Mouse (Mus musculus): Measurements from ENCODE around the gene Galk1. TPM values are rescaled to one million over a fixed set of nuclear protein-coding genes. Genes with fewer than 3 reads are reported as not detected.

Gene Galk1
- total RNA-seq, 2 experiments from 2014 or later = 5.0 to 10.4 TPM

DNA sequence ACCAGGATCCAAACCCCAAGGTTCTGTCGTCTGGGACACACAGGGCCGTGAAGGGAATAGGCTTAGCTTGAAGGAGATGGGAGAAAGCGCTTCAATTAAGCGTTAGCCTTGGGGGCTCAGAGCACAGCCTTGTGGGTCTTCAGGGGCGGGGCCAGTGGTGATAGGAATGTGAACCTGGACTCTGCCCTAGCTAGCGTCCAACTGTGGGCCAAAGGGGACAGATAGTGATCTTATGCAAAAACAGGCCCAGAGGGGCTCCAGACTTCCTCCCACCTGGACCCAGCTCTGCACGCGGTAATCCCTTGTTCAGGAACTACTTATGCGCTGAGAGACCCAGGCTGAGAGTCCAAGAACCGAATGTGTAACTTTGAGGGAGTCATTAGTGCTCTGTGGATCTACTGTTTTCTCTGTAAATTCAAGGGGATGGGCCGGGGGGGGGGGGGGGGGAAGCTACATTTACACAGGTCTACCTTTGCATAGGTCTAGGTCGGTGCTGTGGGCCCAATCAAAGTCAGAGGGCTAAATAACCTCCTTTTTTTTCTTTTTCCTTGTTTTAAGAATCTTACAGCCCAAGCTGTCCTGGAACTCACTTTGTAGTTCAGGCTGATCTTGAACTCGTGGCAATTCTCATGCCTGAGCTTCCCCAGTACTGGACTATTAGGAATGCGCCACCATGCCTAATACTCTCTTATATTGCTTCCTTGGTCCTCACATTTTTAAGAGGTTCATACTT, 824 bp downstream of the Galk1 start:
- ATAC-seq (ENCODE audit: poor library complexity, severe bottlenecking) = no peak

DNA sequence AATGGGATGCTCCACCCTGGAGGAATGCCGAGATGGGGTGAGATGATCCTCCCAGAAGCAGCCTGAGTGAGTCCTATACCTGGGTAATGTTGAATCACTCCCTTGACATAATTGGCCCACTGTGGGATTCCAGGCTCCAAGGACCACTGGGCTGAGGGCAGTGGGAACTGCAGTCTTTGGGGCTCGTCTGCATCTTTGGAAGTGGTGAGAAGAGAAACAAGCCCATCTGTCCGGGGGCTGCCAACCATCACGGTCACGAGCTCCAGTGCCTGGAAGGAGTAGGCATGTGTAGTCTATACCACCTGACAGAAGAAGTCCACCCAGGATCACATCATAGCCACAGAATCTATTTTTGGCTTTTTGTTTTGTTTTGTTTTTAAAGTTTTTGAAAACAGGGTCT, 1.6 kb downstream of the Galk1 start:
- no peak for ATAC-seq (ENCODE audit: poor library complexity, severe bottlenecking)

DNA sequence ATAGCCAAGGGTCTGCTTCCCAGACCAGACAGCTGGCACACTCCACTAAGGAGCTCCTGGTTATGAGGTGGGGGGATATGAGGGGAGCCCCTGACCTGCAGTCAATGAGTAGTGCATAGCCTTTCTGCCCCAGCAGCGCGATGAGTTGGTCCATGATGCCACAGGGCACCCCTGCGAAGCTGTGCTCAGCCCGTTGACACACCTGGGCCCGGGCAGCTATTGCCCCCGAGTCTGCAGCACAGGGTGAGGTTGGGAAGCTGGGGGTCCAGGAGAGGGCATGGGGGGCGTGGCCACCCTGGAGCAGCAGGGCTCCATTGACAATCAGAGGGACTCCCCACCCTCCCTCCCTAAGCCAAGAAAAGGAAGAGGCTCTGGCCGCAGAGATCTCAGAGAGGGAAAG, 2.4 kb downstream of the Galk1 start:
- no peak for ATAC-seq (ENCODE audit: poor library complexity, severe bottlenecking)

DNA sequence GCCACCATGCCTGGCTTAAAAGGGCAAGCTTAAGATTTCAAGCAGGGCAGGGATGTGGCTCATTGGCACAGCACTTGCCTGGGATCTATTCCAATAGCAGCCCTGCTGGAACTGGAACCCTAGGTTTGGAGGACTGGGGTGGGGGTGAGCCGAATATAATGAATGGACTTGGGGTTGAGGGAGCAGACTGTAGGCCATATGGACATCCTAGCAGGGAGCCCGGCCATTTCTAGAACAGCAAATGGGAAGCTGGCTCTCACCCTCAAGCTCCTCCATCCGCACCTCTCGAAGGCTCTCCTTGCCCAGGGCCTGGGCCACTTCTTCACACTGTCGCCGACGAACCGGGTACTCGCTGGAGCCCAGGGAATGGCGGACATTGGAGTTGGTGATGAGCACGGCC, 2.9 kb downstream of the Galk1 start:
- no peak for ATAC-seq (ENCODE audit: poor library complexity, severe bottlenecking)

DNA sequence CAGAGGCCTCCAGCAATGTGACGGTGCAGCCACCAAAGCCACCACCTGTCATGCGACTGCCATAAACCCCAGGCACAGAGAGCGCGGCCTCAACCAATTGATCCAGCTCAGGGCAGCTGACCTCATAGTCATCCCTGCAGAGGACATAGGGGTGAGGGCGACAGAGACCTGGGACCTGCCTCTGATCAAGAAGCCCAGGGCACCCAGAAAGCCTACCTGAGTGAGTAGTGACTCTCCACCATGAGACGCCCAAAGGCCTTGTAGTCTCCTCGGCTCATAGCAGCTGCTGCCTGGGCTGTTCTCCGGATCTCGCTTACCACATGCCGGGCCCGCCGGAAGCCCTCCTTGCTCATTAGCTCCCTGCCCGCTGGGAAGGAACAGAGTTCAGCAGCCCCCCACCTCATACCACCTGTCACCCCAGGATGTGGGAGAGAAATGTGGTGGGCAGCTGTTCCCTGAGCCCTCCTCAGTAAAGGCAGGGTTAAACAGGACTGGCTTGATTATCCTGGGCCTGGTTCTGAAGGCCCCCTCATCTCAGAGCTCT, 3.6 kb downstream of the Galk1 start:
- no peak for ATAC-seq (ENCODE audit: poor library complexity, severe bottlenecking)

DNA sequence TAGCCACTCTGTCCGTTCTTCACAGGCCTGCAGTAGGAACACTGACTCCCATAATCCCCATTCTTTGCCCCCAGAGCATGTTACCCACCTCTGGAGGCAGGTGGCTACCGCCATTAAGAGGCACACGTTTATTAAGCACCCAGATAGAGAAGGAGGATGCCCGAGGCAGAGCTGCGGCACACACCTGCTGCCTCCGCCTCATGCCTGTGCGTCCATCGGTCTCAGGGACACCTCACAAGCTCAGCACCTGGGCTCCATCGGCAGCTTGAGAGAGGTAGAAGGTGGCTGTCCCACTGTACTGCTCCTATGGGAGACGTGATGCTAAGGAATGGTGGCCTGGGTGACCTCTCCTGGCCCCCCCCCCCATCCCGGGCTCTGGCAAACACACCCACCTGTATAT, 4.1 kb downstream of the Galk1 start:
- no peak for ATAC-seq (ENCODE audit: poor library complexity, severe bottlenecking)

DNA sequence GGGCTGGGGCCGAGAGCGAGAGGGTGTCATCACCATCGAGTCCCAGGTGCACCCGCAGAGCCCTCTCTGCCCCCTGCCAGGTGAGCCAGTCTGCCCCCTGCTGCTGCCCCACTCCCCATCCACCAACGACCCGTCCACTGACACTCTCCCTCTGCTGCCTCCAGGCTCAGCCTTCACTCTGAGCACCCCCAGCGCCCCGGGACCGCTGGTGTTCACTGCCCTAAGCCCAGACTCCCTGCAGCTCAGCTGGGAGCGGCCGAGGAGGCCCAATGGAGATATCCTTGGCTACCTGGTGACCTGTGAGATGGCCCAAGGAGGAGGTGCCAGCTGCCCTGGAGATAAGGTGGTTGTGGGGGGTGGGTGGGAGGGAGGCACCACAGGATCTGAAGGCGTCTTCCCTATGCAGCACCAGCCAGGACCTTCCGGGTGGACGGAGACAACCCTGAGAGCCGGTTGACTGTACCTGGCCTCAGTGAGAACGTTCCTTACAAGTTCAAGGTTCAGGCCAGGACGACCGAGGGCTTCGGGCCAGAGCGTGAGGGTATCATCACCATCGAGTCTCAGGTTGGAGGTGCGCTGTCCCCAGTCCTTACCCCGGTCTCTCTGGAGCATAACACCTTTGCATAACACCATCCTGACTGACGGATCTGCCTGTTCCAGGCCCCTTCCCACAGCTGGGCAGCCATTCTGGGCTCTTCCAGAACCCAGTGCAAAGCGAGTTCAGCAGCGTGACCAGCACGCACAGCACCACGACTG, 5.2 kb downstream of the Galk1 start:
- no peak for ATAC-seq (ENCODE audit: poor library complexity, severe bottlenecking)

DNA sequence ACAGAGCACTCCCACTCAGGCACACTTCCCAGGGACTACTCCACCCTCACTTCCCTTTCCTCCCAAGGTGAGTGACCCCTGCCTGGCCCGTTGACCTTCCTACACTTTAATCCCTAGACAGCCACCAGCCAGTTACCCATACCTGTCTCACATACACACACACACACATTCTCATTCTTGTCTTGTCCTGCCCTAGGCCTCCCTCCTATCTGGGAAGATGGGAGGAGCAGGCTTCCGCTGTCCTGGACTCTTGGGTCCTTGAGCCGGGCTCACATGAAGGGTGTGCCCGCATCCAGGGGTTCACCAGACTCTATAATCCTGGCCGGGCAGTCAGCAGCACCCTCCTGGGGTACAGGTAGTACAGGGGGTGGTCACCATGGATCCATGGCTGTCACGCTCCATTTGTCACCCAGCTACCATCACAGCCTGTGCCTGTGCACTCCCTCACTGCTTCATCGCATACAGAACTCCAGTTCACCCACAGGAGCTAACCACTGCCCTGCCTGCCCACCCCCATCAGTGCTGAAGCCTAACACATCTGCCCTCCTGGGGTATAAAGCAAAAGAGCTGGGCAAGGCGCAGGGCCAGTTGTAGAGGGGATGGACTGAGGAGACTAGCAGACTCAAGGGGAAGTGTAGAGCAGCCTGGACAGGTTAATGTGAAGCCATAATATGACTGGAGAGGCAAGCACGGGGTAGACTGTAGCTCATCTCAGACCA, 6.7 kb downstream of the Galk1 start:
- ATAC-seq (ENCODE audit: poor library complexity, severe bottlenecking) = 0 out of 2 replicates have a peak, but pooled peaks have one; percentile 9

DNA sequence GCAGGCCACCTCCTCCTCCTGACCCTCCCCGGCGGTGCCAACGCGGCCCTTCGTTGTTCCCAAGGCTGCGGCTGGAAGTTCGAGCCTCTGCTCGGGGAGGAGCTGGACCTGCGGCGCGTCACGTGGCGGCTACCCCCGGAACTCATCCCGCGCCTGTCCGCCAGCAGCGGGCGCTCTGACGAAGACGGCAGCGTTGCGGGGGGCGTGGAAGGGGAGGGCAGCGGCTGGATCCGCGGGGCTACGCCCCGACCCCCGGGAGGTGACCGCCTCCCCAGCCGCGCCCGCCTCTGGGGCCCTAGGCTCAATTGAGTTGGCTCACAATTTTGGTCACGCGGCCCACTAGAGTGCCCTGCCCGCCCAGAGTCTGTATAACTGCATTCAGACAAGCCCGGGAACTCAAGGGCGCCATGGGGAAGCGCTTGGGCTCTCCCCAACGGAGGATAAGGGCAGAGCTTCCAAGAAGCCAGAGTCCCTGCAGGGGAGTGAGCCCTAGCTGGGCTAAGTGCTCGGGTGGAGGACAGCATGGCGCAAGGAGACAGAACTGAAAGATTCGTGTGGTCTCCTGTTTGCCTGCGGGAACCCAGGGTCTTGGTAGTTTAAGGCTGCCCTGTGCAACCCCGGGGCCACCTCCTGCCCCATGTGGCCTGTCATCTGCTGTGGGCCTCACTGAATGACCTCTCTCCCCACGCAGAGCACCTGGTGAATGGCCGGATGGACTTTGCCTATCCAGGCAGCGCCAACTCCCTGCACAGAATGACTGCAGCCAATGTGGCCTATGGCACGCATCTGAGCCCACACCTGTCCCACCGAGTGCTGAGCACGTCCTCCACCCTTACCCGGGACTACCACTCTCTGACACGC, 7.4 kb downstream of the Galk1 start:
- peak; percentile 88 for ATAC-seq (ENCODE audit: poor library complexity, severe bottlenecking)

DNA sequence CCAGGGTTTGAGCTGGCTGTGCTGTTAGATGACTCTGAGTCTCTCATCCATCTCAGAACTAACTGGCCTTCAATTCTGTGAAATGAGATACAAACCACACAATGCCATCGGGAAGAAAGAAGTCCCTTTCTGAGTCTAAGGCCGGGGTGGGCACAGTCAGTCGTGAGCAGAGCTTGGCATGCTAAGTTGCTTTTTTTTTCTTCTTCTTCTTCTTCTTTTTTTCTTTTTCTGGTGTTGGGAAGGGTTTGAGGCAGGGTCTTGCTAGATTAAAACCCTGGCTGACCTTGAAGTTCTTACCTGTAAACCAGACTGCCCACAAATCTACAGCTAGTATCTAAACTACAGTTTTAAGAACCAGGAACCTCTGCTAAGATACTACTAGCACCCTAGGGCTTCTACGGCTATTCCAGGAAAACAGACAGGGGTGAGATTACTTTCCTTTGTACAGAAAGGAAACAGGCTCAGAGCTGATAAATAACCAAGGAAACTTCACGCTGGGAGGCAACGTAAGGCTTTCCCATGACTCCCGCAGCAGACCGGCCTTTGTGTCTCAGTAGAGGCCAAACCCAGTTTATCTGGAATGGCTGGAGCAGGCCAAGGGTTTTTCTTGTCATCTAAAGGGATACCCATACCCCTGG, 8.2 kb downstream of the Galk1 start:
- ATAC-seq (ENCODE audit: poor library complexity, severe bottlenecking) = no peak

DNA sequence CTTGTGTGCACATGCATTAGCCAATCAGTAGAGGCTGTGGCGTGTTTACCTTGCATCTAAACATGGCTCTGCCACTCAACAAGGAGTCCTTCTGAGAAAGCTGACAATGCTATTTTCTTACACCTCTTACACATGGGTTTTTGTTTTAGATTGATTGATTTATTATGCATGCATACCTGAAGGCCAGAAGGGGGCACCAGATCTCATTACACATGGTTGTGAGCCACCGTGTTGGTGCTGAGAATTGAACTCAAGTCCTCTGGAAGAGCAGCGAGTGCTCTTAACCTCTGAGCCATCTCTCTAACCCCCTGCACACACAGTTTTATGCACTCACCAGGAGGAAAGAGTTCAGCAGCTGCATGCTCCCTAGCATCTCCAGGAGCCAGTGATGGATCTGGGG, 9.6 kb downstream of the Galk1 start:
- ATAC-seq (ENCODE audit: poor library complexity, severe bottlenecking) = no peak

DNA sequence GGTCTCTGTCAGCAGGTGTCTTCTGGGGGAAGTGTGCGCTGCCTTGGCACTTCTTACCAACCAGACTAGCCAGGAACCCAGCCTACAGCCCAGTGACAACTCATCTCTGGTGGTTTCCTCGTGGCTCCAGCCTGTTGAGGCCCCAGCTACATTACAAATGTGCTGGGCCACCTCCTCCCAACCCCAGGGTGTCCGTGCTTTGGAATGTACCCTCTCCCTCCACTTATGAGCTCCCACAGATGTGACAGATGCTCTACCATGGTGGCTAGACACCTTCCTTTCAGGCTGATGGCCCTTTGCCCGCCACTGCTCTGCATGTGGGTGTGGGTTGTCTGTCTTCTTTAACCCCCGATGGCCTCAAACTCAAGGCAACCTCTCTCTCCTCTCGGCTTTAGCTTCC, 10.8 kb downstream of the Galk1 start:
- ATAC-seq (ENCODE audit: poor library complexity, severe bottlenecking) = no peak

DNA sequence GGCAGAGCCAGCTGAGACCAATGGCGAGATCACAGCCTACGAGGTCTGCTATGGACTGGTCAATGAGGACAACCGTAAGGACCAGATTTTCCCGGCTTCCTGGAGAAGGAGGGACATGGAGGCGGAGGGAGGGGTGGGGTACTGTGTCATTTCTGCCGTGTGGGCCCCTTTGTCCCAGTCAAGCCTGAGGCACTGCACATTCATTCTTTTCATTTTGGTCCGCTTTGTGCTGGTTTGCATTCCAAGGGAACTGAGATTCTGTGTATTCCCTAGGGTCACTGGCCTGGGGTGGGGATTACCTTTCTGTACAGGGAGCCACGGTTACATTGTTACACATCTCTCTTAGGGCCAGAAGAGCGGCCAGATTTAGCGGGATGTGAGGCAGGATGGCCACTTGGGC, 11.9 kb downstream of the Galk1 start:
- no peak for ATAC-seq (ENCODE audit: poor library complexity, severe bottlenecking)

DNA sequence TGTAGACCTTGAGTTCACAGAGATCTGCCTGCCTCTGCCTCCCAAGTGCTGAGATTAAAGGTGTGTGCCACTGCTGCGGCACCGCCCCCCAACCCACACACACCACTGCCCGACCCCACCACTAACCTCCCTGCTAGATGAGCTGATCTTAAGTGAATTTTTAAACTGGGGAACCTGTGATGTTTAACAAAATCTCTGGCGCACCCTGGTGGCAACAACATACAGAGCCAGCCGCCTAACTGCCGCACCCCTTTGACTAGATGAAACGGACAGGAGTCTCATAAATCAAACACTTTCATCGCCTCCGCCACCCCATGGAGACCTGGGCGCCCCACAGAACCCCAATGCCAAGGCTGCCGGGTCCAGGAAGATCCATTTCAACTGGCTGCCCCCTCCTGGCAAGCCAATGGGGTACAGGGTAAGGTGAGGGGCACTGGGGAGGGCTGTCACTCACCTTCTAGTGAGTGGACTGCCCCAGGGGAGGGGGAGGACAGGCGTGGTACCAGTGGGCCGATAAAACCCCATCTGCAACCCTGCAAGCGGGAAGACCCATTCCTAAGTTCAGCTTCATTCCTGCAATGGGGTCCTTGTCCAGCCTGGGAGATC, 12.9 kb downstream of the Galk1 start:
- ATAC-seq (ENCODE audit: poor library complexity, severe bottlenecking) = peak; percentile 82

DNA sequence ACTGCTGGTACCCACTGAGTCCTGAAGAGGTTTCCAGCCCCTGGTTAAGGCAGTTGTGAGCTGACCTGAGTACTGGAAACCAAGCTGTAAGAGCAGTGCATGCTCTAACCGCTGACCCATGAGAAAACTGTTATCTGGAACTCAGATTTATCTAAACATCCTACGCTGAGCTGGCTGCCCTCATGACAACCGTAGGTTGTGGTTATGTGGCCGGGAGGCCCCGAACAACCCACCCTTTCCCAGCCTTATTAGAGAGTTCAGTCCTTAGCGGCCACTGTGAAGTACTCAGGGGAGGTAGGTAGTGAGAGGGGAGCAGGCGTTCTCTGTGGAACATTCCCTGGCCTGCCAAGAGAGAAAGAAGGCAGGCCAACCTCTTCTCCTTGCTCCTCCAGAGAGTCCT, 13.5 kb downstream of the Galk1 start:
- no peak for ATAC-seq (ENCODE audit: poor library complexity, severe bottlenecking)

DNA sequence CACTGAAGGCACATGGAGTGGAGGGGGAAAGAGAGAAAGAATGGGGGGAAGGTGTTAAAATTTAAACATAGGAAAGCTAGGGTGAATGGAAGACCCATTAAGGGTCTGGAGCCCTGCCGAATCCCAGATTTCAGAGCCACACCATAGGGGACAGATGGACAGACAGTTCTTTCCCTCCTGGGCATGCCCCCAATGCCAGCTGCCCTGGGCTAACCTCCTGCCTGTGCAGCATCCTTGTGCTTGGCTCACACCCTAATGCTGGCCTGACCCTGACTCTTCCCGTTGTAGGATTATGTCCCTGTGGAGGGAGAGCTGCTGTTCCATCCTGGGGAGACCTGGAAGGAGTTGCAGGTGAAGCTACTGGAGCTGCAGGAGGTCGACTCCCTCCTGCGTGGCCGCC, 14.9 kb downstream of the Galk1 start:
- ATAC-seq (ENCODE audit: poor library complexity, severe bottlenecking) = no peak

DNA sequence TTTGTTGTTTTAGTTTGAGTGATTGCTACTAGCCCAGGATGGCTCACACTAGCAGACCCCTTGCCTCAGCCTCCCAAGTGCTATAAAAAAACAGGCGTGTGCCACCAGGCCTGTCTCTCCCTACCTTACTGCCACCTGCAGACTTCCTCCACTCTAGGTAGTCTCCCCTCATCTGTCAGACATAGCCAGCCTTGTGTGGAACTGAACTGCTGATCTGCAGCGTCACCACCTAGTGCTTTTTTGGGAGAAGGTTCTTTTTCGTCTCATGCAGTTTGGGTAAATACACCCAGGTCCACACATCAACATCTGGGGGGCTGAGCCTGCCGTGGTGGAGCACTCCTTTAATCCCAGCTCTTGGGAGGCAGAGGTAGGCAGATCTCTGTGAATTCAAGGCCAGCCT, 15.5 kb downstream of the Galk1 start:
- ATAC-seq (ENCODE audit: poor library complexity, severe bottlenecking) = no peak

DNA sequence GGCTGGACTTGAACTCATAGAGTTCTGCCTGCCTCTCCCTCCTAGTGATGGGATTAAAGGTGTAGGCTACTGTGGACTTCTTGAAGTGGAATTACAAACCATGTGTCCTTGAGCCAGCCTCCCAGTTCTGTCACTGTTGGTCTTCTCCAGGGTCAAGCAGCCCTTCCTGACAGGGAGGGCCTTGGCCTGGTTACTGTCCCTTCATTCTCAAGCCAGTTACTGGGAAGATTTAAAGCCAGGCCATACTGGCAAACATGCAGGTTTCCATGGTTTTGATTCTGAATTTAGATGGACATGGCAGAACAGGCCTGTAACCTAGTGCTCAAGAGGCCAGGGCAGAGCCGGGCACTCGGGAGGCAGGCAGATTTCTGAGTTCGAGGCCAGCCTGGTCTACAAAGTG, 17.3 kb downstream of the Galk1 start:
- ATAC-seq (ENCODE audit: poor library complexity, severe bottlenecking) = no peak

DNA sequence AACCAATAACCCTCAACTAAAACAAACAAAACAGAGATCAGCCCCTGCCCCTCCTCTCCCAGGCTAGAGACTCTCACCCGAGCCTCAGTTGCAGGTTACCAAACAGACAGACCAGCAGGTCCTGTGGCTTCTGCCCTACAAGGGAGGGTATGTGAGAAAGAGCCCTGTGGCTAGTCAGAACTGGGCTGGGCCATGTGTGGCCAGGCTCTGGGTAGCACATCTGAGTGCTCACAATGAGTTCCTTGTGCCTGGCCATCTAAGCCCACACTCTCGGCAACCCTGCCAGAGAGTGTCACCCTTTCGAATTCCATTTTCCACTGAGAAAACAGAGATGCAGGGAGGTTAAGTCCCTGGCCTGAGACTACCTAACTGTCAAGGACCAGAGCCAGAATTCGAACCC, 20.4 kb downstream of the Galk1 start:
- ATAC-seq (ENCODE audit: poor library complexity, severe bottlenecking) = no peak

DNA sequence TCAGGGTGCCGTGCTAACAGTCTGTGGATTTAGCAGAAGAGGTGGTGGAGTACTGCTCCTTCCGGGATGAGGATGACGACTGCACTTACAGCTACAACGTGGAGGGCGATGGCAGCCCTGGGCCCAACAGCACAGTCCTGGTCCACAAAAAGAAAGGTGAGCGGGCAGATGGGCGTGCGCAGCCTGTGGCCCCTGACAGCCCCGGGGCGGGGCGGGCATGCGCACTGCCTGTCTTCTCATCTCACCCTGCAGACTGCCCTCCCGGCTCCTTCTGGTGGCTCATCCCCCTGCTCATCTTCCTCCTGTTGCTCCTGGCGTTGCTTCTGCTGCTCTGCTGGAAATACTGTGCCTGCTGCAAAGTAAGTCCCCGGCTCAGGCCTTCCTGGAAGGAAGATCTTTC, 22.8 kb downstream of the Galk1 start:
- ATAC-seq (ENCODE audit: poor library complexity, severe bottlenecking) = no peak

Measured in megakaryocyte, adult 5-6 weeks (primary cell).